ENCODE assay signal across 15 mouse cellular contexts in genomic region chr2:140532859-140533519, GRCm38 (mm10).
DNase-seq lines count a peak whose midpoint lies in the region; ATAC-seq and TF ChIP-seq lines count a peak whose summit lies in the region.
"Had no signal": no experiment of that assay in that cellular context is flagged by ENCODE, and none has a peak within 500 bp of the region (broad histone marks: within the 10 kb centered on the region; RNA-seq: fewer than 3 reads in every experiment).

No protein-coding gene starts in this region.

- H3K27ac ChIP-seq in midbrain, embryonic 11.5 days (ENCODE audit: low read depth, low read length): no peak overlapping the region
- H3K27ac ChIP-seq in midbrain, embryonic 10.5 days (replicated peaks): no peak overlapping the region
- no peak overlapping the region for H3K27ac ChIP-seq in forebrain, embryonic 16.5 days (ENCODE audit: low read length)
- H3K27ac ChIP-seq in midbrain, embryonic 13.5 days: no peak overlapping the region
- no peak overlapping the region for H3K27ac ChIP-seq in heart, adult 2 months
- H3K27ac ChIP-seq in kidney, embryonic 14.5 days (ENCODE audit: low read depth, low read length): no peak overlapping the region
- H3K27ac ChIP-seq: heart, embryonic 13.5 days had no signal

- no peaks in the 10 kb centered on the region for H3K4me1 ChIP-seq in midbrain, embryonic 11.5 days (ENCODE audit: control insufficient read depth, insufficient read depth, low read length)
- peaks cover 19% of the 10 kb centered on the region for H3K4me1 ChIP-seq in midbrain, embryonic 10.5 days
- peaks cover 5% of the 10 kb centered on the region for H3K4me1 ChIP-seq in forebrain, embryonic 16.5 days (replicated peaks; ENCODE audit: control insufficient read depth, insufficient read depth, low read length)
- 0 out of 2 replicates have a peak, but pooled peaks cover 10% of the 10 kb centered on the region for H3K4me1 ChIP-seq in midbrain, embryonic 13.5 days (replicated peaks)
- no peaks in the 10 kb centered on the region for H3K4me1 ChIP-seq in heart, adult 2 months (ENCODE audit: control insufficient read depth, insufficient read depth, low read length)
- H3K4me1 ChIP-seq in kidney, embryonic 14.5 days (ENCODE audit: control insufficient read depth, insufficient read depth, low read length): no peaks in the 10 kb centered on the region
- H3K4me1 ChIP-seq: heart, embryonic 13.5 days had no signal

- no peaks in the 10 kb centered on the region for H3K79me2 ChIP-seq in heart, adult 2 months (replicated peaks; ENCODE audit: control insufficient read depth, insufficient read depth, low read length)

- no peaks in the 10 kb centered on the region for H3K9me3 ChIP-seq in midbrain, embryonic 11.5 days (ENCODE audit: control insufficient read depth, low read length)
- no peaks in the 10 kb centered on the region for H3K9me3 ChIP-seq in midbrain, embryonic 10.5 days (replicated peaks)
- H3K9me3 ChIP-seq in forebrain, embryonic 16.5 days (ENCODE audit: control insufficient read depth, low read length): no peaks in the 10 kb centered on the region
- H3K9me3 ChIP-seq in midbrain, embryonic 13.5 days: no peaks in the 10 kb centered on the region
- H3K9me3 ChIP-seq in kidney, embryonic 14.5 days (ENCODE audit: control insufficient read depth, low read length): no peaks in the 10 kb centered on the region
- H3K9me3 ChIP-seq: heart, embryonic 13.5 days had no signal

- H3K9ac ChIP-seq in midbrain, embryonic 11.5 days (ENCODE audit: low read length): no peak overlapping the region
- no peak overlapping the region for H3K9ac ChIP-seq in forebrain, embryonic 16.5 days (replicated peaks; ENCODE audit: low read depth, low read length)
- no peak overlapping the region for H3K9ac ChIP-seq in midbrain, embryonic 13.5 days (replicated peaks)
- no peak overlapping the region for H3K9ac ChIP-seq in heart, adult 2 months (ENCODE audit: low read depth, low read length)
- H3K9ac ChIP-seq in kidney, embryonic 14.5 days (ENCODE audit: low read depth, low read length): no peak overlapping the region
- H3K9ac ChIP-seq: heart, embryonic 13.5 days had no signal

- TF ChIP-seq EP300 in heart, adult 2 months (IDR thresholded peaks at IDR 0.05; ENCODE audit: insufficient read depth, low read depth, low read length): no peak

- WGBS in midbrain, embryonic 11.5 days: 58% methylated on average over 9 of the region's 9 CpGs
- WGBS in midbrain, embryonic 10.5 days: 73% methylated on average over 9 of the region's 9 CpGs
- 9% methylated on average over 9 of the region's 9 CpGs for WGBS in forebrain, embryonic 16.5 days
- WGBS in midbrain, embryonic 13.5 days: 35% methylated on average over 9 of the region's 9 CpGs
- 76% methylated on average over 9 of the region's 9 CpGs for WGBS in heart, adult 2 months
- 82% methylated on average over 9 of the region's 9 CpGs for WGBS in kidney, embryonic 14.5 days

- no peak for DNase-seq in midbrain, embryonic 11.5 days (ENCODE audit: low spot score, missing footprints)
- no peak for DNase-seq in midbrain, embryonic 10.5 days (ENCODE audit: low spot score)
- DNase-seq in retina, postnatal 1 day: peak; percentile 42
- DNase-seq in cerebellum, adult 9-11 months: no peak
- no peak for DNase-seq in heart, adult 2 months
- DNase-seq: B cell, adult 2 months; cerebellum, adult 2 months; kidney, adult 8-10 months; layer of hippocampus, adult 9-11 months; lung, adult 18-20 months; thymus, adult 18-20 months had no signal

- TF ChIP-seq POLR2A in heart, adult 2 months (IDR thresholded peaks at IDR 0.05; ENCODE audit: insufficient read depth, low read depth, low read length): no peak

- H3K4me2 ChIP-seq in midbrain, embryonic 11.5 days: no peak overlapping the region
- peak overlapping the region; percentile 26; the same call in 1 of the 2 replicates for H3K4me2 ChIP-seq in forebrain, embryonic 16.5 days (ENCODE audit: low read length)
- H3K4me2 ChIP-seq in midbrain, embryonic 13.5 days (replicated peaks): 0 out of 2 replicates have a peak overlapping the region, but pooled peaks have one; percentile 15
- no peak overlapping the region for H3K4me2 ChIP-seq in kidney, embryonic 14.5 days (replicated peaks; ENCODE audit: low read depth, low read length)
- H3K4me2 ChIP-seq: heart, embryonic 13.5 days had no signal

- ATAC-seq in midbrain, embryonic 11.5 days (ENCODE audit: low FRiP score): 0 out of 2 replicates have a peak, but pooled peaks have one; percentile 22
- peak; percentile 84 for ATAC-seq in forebrain, embryonic 16.5 days
- ATAC-seq in midbrain, embryonic 13.5 days: peak; percentile 69; the same call in 1 of the 2 replicates
- ATAC-seq in kidney, embryonic 14.5 days (ENCODE audit: low FRiP score, low TSS enrichment): no peak

- intact Hi-C loops in heart, adult 2 months (cut with DNase I): no loop called here

- H3K4me3 ChIP-seq in midbrain, embryonic 11.5 days (ENCODE audit: low read depth, low read length): no peak overlapping the region
- H3K4me3 ChIP-seq in midbrain, embryonic 10.5 days: no peak overlapping the region
- H3K4me3 ChIP-seq in forebrain, embryonic 16.5 days (replicated peaks; ENCODE audit: low read length): no peak overlapping the region
- no peak overlapping the region for H3K4me3 ChIP-seq in midbrain, embryonic 13.5 days (replicated peaks)
- H3K4me3 ChIP-seq in heart, adult 2 months: no peak overlapping the region
- no peak overlapping the region for H3K4me3 ChIP-seq in kidney, embryonic 14.5 days (ENCODE audit: low read length)
- H3K4me3 ChIP-seq: heart, embryonic 13.5 days had no signal

- no peaks in the 10 kb centered on the region for H3K36me3 ChIP-seq in midbrain, embryonic 11.5 days (ENCODE audit: control insufficient read depth, insufficient read depth, low read length)
- no peaks in the 10 kb centered on the region for H3K36me3 ChIP-seq in midbrain, embryonic 10.5 days
- H3K36me3 ChIP-seq in forebrain, embryonic 16.5 days (ENCODE audit: control insufficient read depth, insufficient read depth): no peaks in the 10 kb centered on the region
- no peaks in the 10 kb centered on the region for H3K36me3 ChIP-seq in midbrain, embryonic 13.5 days
- H3K36me3 ChIP-seq in heart, adult 2 months (ENCODE audit: control insufficient read depth, insufficient read depth, low read length): no peaks in the 10 kb centered on the region
- H3K36me3 ChIP-seq in kidney, embryonic 14.5 days (ENCODE audit: control insufficient read depth, insufficient read depth, low read length): no peaks in the 10 kb centered on the region
- H3K36me3 ChIP-seq: heart, embryonic 13.5 days had no signal

- H3K27me3 ChIP-seq in midbrain, embryonic 11.5 days (ENCODE audit: control insufficient read depth, insufficient read depth, low read length): no peaks in the 10 kb centered on the region
- no peaks in the 10 kb centered on the region for H3K27me3 ChIP-seq in midbrain, embryonic 10.5 days (ENCODE audit: low read depth, poor library complexity, severe bottlenecking)
- no peaks in the 10 kb centered on the region for H3K27me3 ChIP-seq in forebrain, embryonic 16.5 days (replicated peaks; ENCODE audit: control insufficient read depth, insufficient read depth, low read length)
- no peaks in the 10 kb centered on the region for H3K27me3 ChIP-seq in midbrain, embryonic 13.5 days
- no peaks in the 10 kb centered on the region for H3K27me3 ChIP-seq in heart, adult 2 months (ENCODE audit: control insufficient read depth, insufficient read depth, low read length)
- H3K27me3 ChIP-seq in kidney, embryonic 14.5 days (ENCODE audit: control insufficient read depth, insufficient read depth, low read length): no peaks in the 10 kb centered on the region
- H3K27me3 ChIP-seq: heart, embryonic 13.5 days had no signal

- TF ChIP-seq CTCF in heart, adult 2 months (IDR thresholded peaks at IDR 0.05): no peak

Comparison
In these comparisons a context has a peak if more than half of its experiments do, and no peak if none do; other contexts are left out.
1. H3K4me2 ChIP-seq: peak in forebrain, embryonic 16.5 days (single experiment) and midbrain, embryonic 13.5 days (single experiment); none in midbrain, embryonic 11.5 days (single experiment) and kidney, embryonic 14.5 days (single experiment).